Mouse (Mus musculus): ENCODE results near the gene Itsn1. TPM values are rescaled to one million over a fixed set of nuclear protein-coding genes. Genes with fewer than 3 reads are reported as not detected.
A peak's percentile ranks its signal among the peaks of the same experiment; 100 is the strongest.

The Itsn1 gene
- polyA plus RNA-seq, 1 experiment from 2014 or later: 18.1 TPM

GRCm38 (mm10) chr16:91740184-91740917 lies 11.3 kb downstream of the Itsn1 start:
- Histone ChIP-seq H3K27ac (ENCODE audit: low read length) (no peak overlapping the region), H3K4me1 (ENCODE audit: control insufficient read depth, insufficient read depth, low read length) (peaks cover 5% of the 10 kb centered on the region), H3K9ac (ENCODE audit: low read length) (no peak overlapping the region), H3K27me3 (ENCODE audit: control insufficient read depth, insufficient read depth, low read length) (no peaks in the 10 kb centered on the region), H3K4me3 (replicated peaks; ENCODE audit: low read length) (no peak overlapping the region), H3K36me3 (ENCODE audit: control insufficient read depth, insufficient read depth, low read length) (no peaks in the 10 kb centered on the region), H3K9me3 (replicated peaks; ENCODE audit: control insufficient read depth, low read length) (no peaks in the 10 kb centered on the region), H3K4me2 (ENCODE audit: low read depth, low read length) (no peak overlapping the region)
- ATAC-seq (ENCODE audit: insufficient read depth, low FRiP score): no peak
- WGBS: 65% methylated on average over 8 of the region's 8 CpGs

GRCm38 (mm10) chr16:91740918-91741255 lies 11.8 kb downstream of the Itsn1 start:
- Histone ChIP-seq H3K27me3 (ENCODE audit: control insufficient read depth, insufficient read depth, low read length) (no peaks in the 10 kb centered on the region), H3K4me2 (ENCODE audit: low read depth, low read length) (no peak overlapping the region), H3K27ac (ENCODE audit: low read length) (no peak overlapping the region), H3K9ac (ENCODE audit: low read length) (no peak overlapping the region), H3K9me3 (replicated peaks; ENCODE audit: control insufficient read depth, low read length) (no peaks in the 10 kb centered on the region), H3K4me1 (ENCODE audit: control insufficient read depth, insufficient read depth, low read length) (peaks cover 10% of the 10 kb centered on the region), H3K36me3 (ENCODE audit: control insufficient read depth, insufficient read depth, low read length) (no peaks in the 10 kb centered on the region), H3K4me3 (replicated peaks; ENCODE audit: low read length) (no peak overlapping the region)
- ATAC-seq (ENCODE audit: insufficient read depth, low FRiP score): no peak
- WGBS: 70% methylated on average over 7 of the region's 7 CpGs

GRCm38 (mm10) chr16:91743055-91743454 lies 14.0 kb downstream of the Itsn1 start:
- H3K27me3 ChIP-seq (ENCODE audit: control insufficient read depth, insufficient read depth, low read length): no peaks in the 10 kb centered on the region
- no peak overlapping the region for H3K9ac ChIP-seq (ENCODE audit: low read length)
- no peaks in the 10 kb centered on the region for H3K9me3 ChIP-seq (replicated peaks; ENCODE audit: control insufficient read depth, low read length)
- H3K4me1 ChIP-seq (ENCODE audit: control insufficient read depth, insufficient read depth, low read length): peaks cover 16% of the 10 kb centered on the region
- WGBS: 77% methylated on average over 7 of the region's 7 CpGs
- H3K4me2 ChIP-seq (ENCODE audit: low read depth, low read length): no peak overlapping the region
- no peaks in the 10 kb centered on the region for H3K36me3 ChIP-seq (ENCODE audit: control insufficient read depth, insufficient read depth, low read length)
- no peak overlapping the region for H3K27ac ChIP-seq (ENCODE audit: low read length)
- no peak for ATAC-seq (ENCODE audit: insufficient read depth, low FRiP score)
- no peak overlapping the region for H3K4me3 ChIP-seq (replicated peaks; ENCODE audit: low read length)

- H3K9me3 ChIP-seq (replicated peaks; ENCODE audit: control insufficient read depth, low read length): no peaks in the 10 kb centered on the region
- no peak overlapping the region for H3K4me3 ChIP-seq (replicated peaks; ENCODE audit: low read length)
- peak; percentile 82; the same call in 1 of the 2 replicates for ATAC-seq (ENCODE audit: insufficient read depth, low FRiP score)
- H3K4me1 ChIP-seq (ENCODE audit: control insufficient read depth, insufficient read depth, low read length): peaks cover 10% of the 10 kb centered on the region
- no peak overlapping the region for H3K9ac ChIP-seq (ENCODE audit: low read length)
- no peak overlapping the region for H3K4me2 ChIP-seq (ENCODE audit: low read depth, low read length)
- WGBS: 28% methylated on average over 14 of the region's 14 CpGs
- no peaks in the 10 kb centered on the region for H3K27me3 ChIP-seq (ENCODE audit: control insufficient read depth, insufficient read depth, low read length)
- no peaks in the 10 kb centered on the region for H3K36me3 ChIP-seq (ENCODE audit: control insufficient read depth, insufficient read depth, low read length)
- 0 out of 2 replicates have a peak overlapping the region, but pooled peaks have one; percentile 11 for H3K27ac ChIP-seq (ENCODE audit: low read length)
These were observed 17.2 kb downstream of the Itsn1 start for GRCm38 (mm10) chr16:91746101-91746950.

- Histone ChIP-seq H3K27ac (ENCODE audit: low read length) (peak overlapping the region; percentile 50), H3K36me3 (ENCODE audit: control insufficient read depth, insufficient read depth, low read length) (no peaks in the 10 kb centered on the region), H3K4me3 (replicated peaks; ENCODE audit: low read length) (no peak overlapping the region), H3K9me3 (replicated peaks; ENCODE audit: control insufficient read depth, low read length) (no peaks in the 10 kb centered on the region), H3K4me1 (ENCODE audit: control insufficient read depth, insufficient read depth, low read length) (peaks cover 10% of the 10 kb centered on the region), H3K27me3 (ENCODE audit: control insufficient read depth, insufficient read depth, low read length) (no peaks in the 10 kb centered on the region), H3K4me2 (ENCODE audit: low read depth, low read length) (no peak overlapping the region), H3K9ac (ENCODE audit: low read length) (no peak overlapping the region)
- ATAC-seq (ENCODE audit: insufficient read depth, low FRiP score): peak; percentile 80; the same call in 1 of the 2 replicates
- WGBS: 74% methylated on average over 6 of the region's 6 CpGs
These were observed 18.5 kb downstream of the Itsn1 start for GRCm38 (mm10) chr16:91747567-91747966.

GRCm38 (mm10) chr16:91751644-91752385 lies 22.7 kb downstream of the Itsn1 start:
- Histone ChIP-seq H3K4me2 (ENCODE audit: low read depth, low read length) (no peak overlapping the region), H3K27ac (ENCODE audit: low read length) (no peak overlapping the region), H3K27me3 (ENCODE audit: control insufficient read depth, insufficient read depth, low read length) (no peaks in the 10 kb centered on the region), H3K4me3 (replicated peaks; ENCODE audit: low read length) (no peak overlapping the region), H3K9ac (ENCODE audit: low read length) (no peak overlapping the region), H3K4me1 (ENCODE audit: control insufficient read depth, insufficient read depth, low read length) (no peaks in the 10 kb centered on the region), H3K36me3 (ENCODE audit: control insufficient read depth, insufficient read depth, low read length) (no peaks in the 10 kb centered on the region), H3K9me3 (replicated peaks; ENCODE audit: control insufficient read depth, low read length) (no peaks in the 10 kb centered on the region)
- ATAC-seq (ENCODE audit: insufficient read depth, low FRiP score): no peak
- WGBS: 75% methylated on average over 13 of the region's 13 CpGs

- WGBS: 61% methylated on average over 4 of the region's 4 CpGs
- ATAC-seq (ENCODE audit: insufficient read depth, low FRiP score): no peak
- no peak overlapping the region for H3K9ac ChIP-seq (ENCODE audit: low read length)
- no peaks in the 10 kb centered on the region for H3K27me3 ChIP-seq (ENCODE audit: control insufficient read depth, insufficient read depth, low read length)
- no peaks in the 10 kb centered on the region for H3K9me3 ChIP-seq (replicated peaks; ENCODE audit: control insufficient read depth, low read length)
- H3K4me3 ChIP-seq (replicated peaks; ENCODE audit: low read length): no peak overlapping the region
- H3K36me3 ChIP-seq (ENCODE audit: control insufficient read depth, insufficient read depth, low read length): no peaks in the 10 kb centered on the region
- no peak overlapping the region for H3K4me2 ChIP-seq (ENCODE audit: low read depth, low read length)
- H3K4me1 ChIP-seq (ENCODE audit: control insufficient read depth, insufficient read depth, low read length): no peaks in the 10 kb centered on the region
- H3K27ac ChIP-seq (ENCODE audit: low read length): no peak overlapping the region
These were observed 24.5 kb downstream of the Itsn1 start for GRCm38 (mm10) chr16:91753611-91754010.

- Histone ChIP-seq H3K4me3 (replicated peaks; ENCODE audit: low read length) (no peak overlapping the region), H3K4me2 (ENCODE audit: low read depth, low read length) (no peak overlapping the region), H3K27ac (ENCODE audit: low read length) (no peak overlapping the region), H3K36me3 (ENCODE audit: control insufficient read depth, insufficient read depth, low read length) (no peaks in the 10 kb centered on the region), H3K4me1 (ENCODE audit: control insufficient read depth, insufficient read depth, low read length) (no peaks in the 10 kb centered on the region), H3K9ac (ENCODE audit: low read length) (no peak overlapping the region), H3K9me3 (replicated peaks; ENCODE audit: control insufficient read depth, low read length) (no peaks in the 10 kb centered on the region), H3K27me3 (ENCODE audit: control insufficient read depth, insufficient read depth, low read length) (no peaks in the 10 kb centered on the region)
- WGBS: 82% methylated on average over 6 of the region's 6 CpGs
- no peak for ATAC-seq (ENCODE audit: insufficient read depth, low FRiP score)
These were observed 25.9 kb downstream of the Itsn1 start for GRCm38 (mm10) chr16:91754957-91755356.

- no peaks in the 10 kb centered on the region for H3K9me3 ChIP-seq (replicated peaks; ENCODE audit: control insufficient read depth, low read length)
- H3K4me2 ChIP-seq (ENCODE audit: low read depth, low read length): no peak overlapping the region
- no peaks in the 10 kb centered on the region for H3K27me3 ChIP-seq (ENCODE audit: control insufficient read depth, insufficient read depth, low read length)
- H3K36me3 ChIP-seq (ENCODE audit: control insufficient read depth, insufficient read depth, low read length): no peaks in the 10 kb centered on the region
- 74% methylated on average over 9 of the region's 9 CpGs for WGBS
- peaks cover 17% of the 10 kb centered on the region; the same call in 1 of the 2 replicates for H3K4me1 ChIP-seq (ENCODE audit: control insufficient read depth, insufficient read depth, low read length)
- H3K9ac ChIP-seq (ENCODE audit: low read length): no peak overlapping the region
- H3K4me3 ChIP-seq (replicated peaks; ENCODE audit: low read length): no peak overlapping the region
- no peak for ATAC-seq (ENCODE audit: insufficient read depth, low FRiP score)
- H3K27ac ChIP-seq (ENCODE audit: low read length): no peak overlapping the region
These were observed 32.1 kb downstream of the Itsn1 start for GRCm38 (mm10) chr16:91761202-91761601.
